Mouse (Mus musculus) liver, postnatal 0 days (tissue): ENCODE measurements around the gene Sipa1l3.

Source experiments
- CTCF ChIP-seq: sonication (generic); IDR thresholded peaks from 2 replicates; pipeline ENCODE4 v1.5.1; 2016; ENCODE audit warnings: antibody characterized with exemption, low read depth
- EP300 ChIP-seq: IDR thresholded peaks from 2 replicates; pipeline ENCODE4 v1.6.1; 2016; ENCODE audit warnings: antibody characterized with exemption, low read depth, mild to moderate bottlenecking

GRCm38 (mm10) chr7:29385791-29386190 lies 132.7 kb downstream of the Sipa1l3 start:
- no peak for TF ChIP-seq CTCF
- TF ChIP-seq EP300, result no peak
